Mouse (Mus musculus): ENCODE data around the gene Fstl4.

Fstl4 gene

GRCm38 (mm10) chr11:52773073-52773472 lies 8.6 kb downstream of the Fstl4 start:
- DNase-seq (ENCODE audit: low read depth): no peak

GRCm38 (mm10) chr11:52775291-52775690 lies 10.9 kb downstream of the Fstl4 start:
- DNase-seq (ENCODE audit: low read depth): no peak

GRCm38 (mm10) chr11:52782426-52782825 lies 18.0 kb downstream of the Fstl4 start:
- no peak for DNase-seq (ENCODE audit: low read depth)

GRCm38 (mm10) chr11:52794331-52794730 lies 29.9 kb downstream of the Fstl4 start:
- DNase-seq (ENCODE audit: low read depth): no peak

GRCm38 (mm10) chr11:52809542-52809941 lies 45.1 kb downstream of the Fstl4 start:
- DNase-seq (ENCODE audit: low read depth): no peak

- no peak for DNase-seq (ENCODE audit: low read depth)
Measured at GRCm38 (mm10) chr11:52816004-52816403, 51.6 kb downstream of the Fstl4 start.

- no peak for DNase-seq (ENCODE audit: low read depth)
Measured at GRCm38 (mm10) chr11:52820336-52820905, 56.0 kb downstream of the Fstl4 start.

GRCm38 (mm10) chr11:52826591-52826990 lies 62.2 kb downstream of the Fstl4 start:
- DNase-seq (ENCODE audit: low read depth): no peak

GRCm38 (mm10) chr11:52831631-52832310 lies 67.3 kb downstream of the Fstl4 start:
- DNase-seq (ENCODE audit: low read depth): no peak

GRCm38 (mm10) chr11:52832311-52832675 lies 67.9 kb downstream of the Fstl4 start:
- DNase-seq (ENCODE audit: low read depth): no peak

GRCm38 (mm10) chr11:52848691-52849090 lies 84.3 kb downstream of the Fstl4 start:
- DNase-seq (ENCODE audit: low read depth): no peak

- no peak for DNase-seq (ENCODE audit: low read depth)
Measured at GRCm38 (mm10) chr11:52850071-52850470, 85.6 kb downstream of the Fstl4 start.

- DNase-seq (ENCODE audit: low read depth): no peak
Measured at GRCm38 (mm10) chr11:52872846-52873512, 108.5 kb downstream of the Fstl4 start.

GRCm38 (mm10) chr11:52875916-52876765 lies 111.7 kb downstream of the Fstl4 start:
- no peak for DNase-seq (ENCODE audit: low read depth)

GRCm38 (mm10) chr11:52877662-52878061 lies 113.2 kb downstream of the Fstl4 start:
- no peak for DNase-seq (ENCODE audit: low read depth)

GRCm38 (mm10) chr11:52879958-52880357 lies 115.5 kb downstream of the Fstl4 start:
- no peak for DNase-seq (ENCODE audit: low read depth)

GRCm38 (mm10) chr11:52886559-52887303 lies 122.3 kb downstream of the Fstl4 start:
- peak; percentile 3 for DNase-seq (ENCODE audit: low read depth)

GRCm38 (mm10) chr11:52888150-52888549 lies 123.7 kb downstream of the Fstl4 start:
- DNase-seq (ENCODE audit: low read depth): no peak

GRCm38 (mm10) chr11:52889527-52889926 lies 125.1 kb downstream of the Fstl4 start:
- DNase-seq (ENCODE audit: low read depth): no peak

GRCm38 (mm10) chr11:52890156-52890555 lies 125.7 kb downstream of the Fstl4 start:
- no peak for DNase-seq (ENCODE audit: low read depth)

GRCm38 (mm10) chr11:52904101-52904500 lies 139.7 kb downstream of the Fstl4 start:
- no peak for DNase-seq (ENCODE audit: low read depth)

GRCm38 (mm10) chr11:52910788-52911187 lies 146.4 kb downstream of the Fstl4 start:
- DNase-seq (ENCODE audit: low read depth): no peak

Measured in induced T-regulatory cell, adult 2 months (primary cell).